Mouse (Mus musculus): ENCODE results near the gene Ttl. TPM values are rescaled to one million over a fixed set of nuclear protein-coding genes. Genes with fewer than 3 reads are reported as not detected.

Gene Ttl
- 8.2 and 9.1 TPM in 2 replicates for polyA plus RNA-seq (2015; fragmentation: Nextera tagmentation; extraction: Ambion mirVana)

GRCm38 (mm10) chr2:129065437-129066282 is at the start of gene Ttl:
TSS of gene Ttl (plus strand) at chr2:129065942.
- Histone ChIP-seq H3K9ac (ENCODE audit: low read depth, low read length) (peak within 1 kb of the TSS; percentile 79), H3K4me1 (ENCODE audit: control insufficient read depth, insufficient read depth, low read length) (0 out of 2 replicates have a peak, but pooled peaks cover 2% of the 10 kb centered on the region), H3K9me3 (ENCODE audit: control insufficient read depth, low read length) (no peaks in the 10 kb centered on the region), H3K4me3 (ENCODE audit: low read length) (peak within 1 kb of the TSS; percentile 81), H3K4me2 (ENCODE audit: low read depth, low read length) (peak within 1 kb of the TSS; percentile 83), H3K27ac (ENCODE audit: low read length) (peak within 1 kb of the TSS; percentile 54), H3K27me3 (replicated peaks; ENCODE audit: control insufficient read depth, insufficient read depth, low read length) (no peaks in the 10 kb centered on the region), H3K36me3 (ENCODE audit: control insufficient read depth, insufficient read depth, low read length) (no peaks in the 10 kb centered on the region)
- peak; percentile 94 for ATAC-seq
- WGBS = 2% methylated on average over 55 of the region's 62 CpGs

GRCm38 (mm10) chr2:129020106-129020505 is 45.6 kb upstream of the Ttl start:
- no peaks in the 10 kb centered on the region for H3K4me1 ChIP-seq (ENCODE audit: control insufficient read depth, insufficient read depth, low read length)
- no peaks in the 10 kb centered on the region for H3K27me3 ChIP-seq (replicated peaks; ENCODE audit: control insufficient read depth, insufficient read depth, low read length)
- H3K4me2 ChIP-seq (ENCODE audit: low read depth, low read length) = no peak overlapping the region
- ATAC-seq = no peak
- no peak overlapping the region for H3K4me3 ChIP-seq (ENCODE audit: low read length)
- H3K36me3 ChIP-seq (ENCODE audit: control insufficient read depth, insufficient read depth, low read length) = 0 out of 2 replicates have a peak, but pooled peaks cover 4% of the 10 kb centered on the region
- no peak overlapping the region for H3K27ac ChIP-seq (ENCODE audit: low read length)
- H3K9ac ChIP-seq (ENCODE audit: low read depth, low read length) = no peak overlapping the region
- WGBS = 44% methylated on average over 2 of the region's 2 CpGs
- no peaks in the 10 kb centered on the region for H3K9me3 ChIP-seq (ENCODE audit: control insufficient read depth, low read length)

GRCm38 (mm10) chr2:129024820-129025219 is 40.9 kb upstream of the Ttl start:
- ATAC-seq = no peak
- no peak overlapping the region for H3K4me3 ChIP-seq (ENCODE audit: low read length)
- H3K36me3 ChIP-seq (ENCODE audit: control insufficient read depth, insufficient read depth, low read length) = no peaks in the 10 kb centered on the region
- H3K27ac ChIP-seq (ENCODE audit: low read length) = no peak overlapping the region
- no peaks in the 10 kb centered on the region for H3K9me3 ChIP-seq (ENCODE audit: control insufficient read depth, low read length)
- H3K4me1 ChIP-seq (ENCODE audit: control insufficient read depth, insufficient read depth, low read length) = no peaks in the 10 kb centered on the region
- 73% methylated on average over 9 of the region's 9 CpGs for WGBS
- H3K4me2 ChIP-seq (ENCODE audit: low read depth, low read length) = no peak overlapping the region
- no peak overlapping the region for H3K9ac ChIP-seq (ENCODE audit: low read depth, low read length)
- H3K27me3 ChIP-seq (replicated peaks; ENCODE audit: control insufficient read depth, insufficient read depth, low read length) = no peaks in the 10 kb centered on the region

GRCm38 (mm10) chr2:129035381-129035780 is 30.4 kb upstream of the Ttl start:
- Histone ChIP-seq H3K4me3 (ENCODE audit: low read length) (no peak overlapping the region), H3K9me3 (ENCODE audit: control insufficient read depth, low read length) (no peaks in the 10 kb centered on the region), H3K27ac (ENCODE audit: low read length) (no peak overlapping the region), H3K4me2 (ENCODE audit: low read depth, low read length) (no peak overlapping the region), H3K4me1 (ENCODE audit: control insufficient read depth, insufficient read depth, low read length) (peaks cover 9% of the 10 kb centered on the region), H3K36me3 (ENCODE audit: control insufficient read depth, insufficient read depth, low read length) (no peaks in the 10 kb centered on the region), H3K9ac (ENCODE audit: low read depth, low read length) (no peak overlapping the region), H3K27me3 (replicated peaks; ENCODE audit: control insufficient read depth, insufficient read depth, low read length) (peaks cover 22% of the 10 kb centered on the region)
- no peak for ATAC-seq
- WGBS = 75% methylated on average over 5 of the region's 5 CpGs

GRCm38 (mm10) chr2:129038426-129038936 is 27.3 kb upstream of the Ttl start:
- H3K9me3 ChIP-seq (ENCODE audit: control insufficient read depth, low read length) = no peaks in the 10 kb centered on the region
- H3K36me3 ChIP-seq (ENCODE audit: control insufficient read depth, insufficient read depth, low read length) = no peaks in the 10 kb centered on the region
- no peak for ATAC-seq
- H3K9ac ChIP-seq (ENCODE audit: low read depth, low read length) = peak overlapping the region; percentile 58; the same call in 1 of the 2 replicates
- WGBS = 25% methylated on average over 15 of the region's 15 CpGs
- peaks cover 9% of the 10 kb centered on the region for H3K4me1 ChIP-seq (ENCODE audit: control insufficient read depth, insufficient read depth, low read length)
- no peak overlapping the region for H3K27ac ChIP-seq (ENCODE audit: low read length)
- H3K4me2 ChIP-seq (ENCODE audit: low read depth, low read length) = peak overlapping the region; percentile 88
- H3K4me3 ChIP-seq (ENCODE audit: low read length) = peak overlapping the region; percentile 42
- H3K27me3 ChIP-seq (replicated peaks; ENCODE audit: control insufficient read depth, insufficient read depth, low read length) = peaks cover 22% of the 10 kb centered on the region

GRCm38 (mm10) chr2:129038937-129039631 is 26.7 kb upstream of the Ttl start:
- H3K27ac ChIP-seq (ENCODE audit: low read length) = no peak overlapping the region
- 1% methylated on average over 62 of the region's 62 CpGs for WGBS
- 0 out of 2 replicates have a peak, but pooled peaks have one; percentile 31 for ATAC-seq
- no peaks in the 10 kb centered on the region for H3K36me3 ChIP-seq (ENCODE audit: control insufficient read depth, insufficient read depth, low read length)
- peaks cover 22% of the 10 kb centered on the region for H3K27me3 ChIP-seq (replicated peaks; ENCODE audit: control insufficient read depth, insufficient read depth, low read length)
- H3K4me1 ChIP-seq (ENCODE audit: control insufficient read depth, insufficient read depth, low read length) = peaks cover 9% of the 10 kb centered on the region
- H3K9me3 ChIP-seq (ENCODE audit: control insufficient read depth, low read length) = no peaks in the 10 kb centered on the region
- H3K9ac ChIP-seq (ENCODE audit: low read depth, low read length) = peak overlapping the region; percentile 58
- H3K4me3 ChIP-seq (ENCODE audit: low read length) = peak overlapping the region; percentile 42
- peak overlapping the region; percentile 88 for H3K4me2 ChIP-seq (ENCODE audit: low read depth, low read length)

GRCm38 (mm10) chr2:129040567-129040966 is 25.2 kb upstream of the Ttl start:
- no peak for ATAC-seq
- Histone ChIP-seq H3K4me3 (ENCODE audit: low read length) (no peak overlapping the region), H3K9me3 (ENCODE audit: control insufficient read depth, low read length) (no peaks in the 10 kb centered on the region), H3K4me1 (ENCODE audit: control insufficient read depth, insufficient read depth, low read length) (peaks cover 9% of the 10 kb centered on the region), H3K4me2 (ENCODE audit: low read depth, low read length) (no peak overlapping the region), H3K36me3 (ENCODE audit: control insufficient read depth, insufficient read depth, low read length) (no peaks in the 10 kb centered on the region), H3K9ac (ENCODE audit: low read depth, low read length) (no peak overlapping the region), H3K27ac (ENCODE audit: low read length) (no peak overlapping the region), H3K27me3 (replicated peaks; ENCODE audit: control insufficient read depth, insufficient read depth, low read length) (peaks cover 22% of the 10 kb centered on the region)
- 28% methylated on average over 6 of the region's 6 CpGs for WGBS

GRCm38 (mm10) chr2:129046172-129046845 is 19.4 kb upstream of the Ttl start:
- Histone ChIP-seq H3K4me1 (ENCODE audit: control insufficient read depth, insufficient read depth, low read length) (peaks cover 3% of the 10 kb centered on the region; the same call in 1 of the 2 replicates), H3K27me3 (replicated peaks; ENCODE audit: control insufficient read depth, insufficient read depth, low read length) (no peaks in the 10 kb centered on the region), H3K36me3 (ENCODE audit: control insufficient read depth, insufficient read depth, low read length) (no peaks in the 10 kb centered on the region), H3K4me3 (ENCODE audit: low read length) (no peak overlapping the region), H3K4me2 (ENCODE audit: low read depth, low read length) (no peak overlapping the region), H3K9ac (ENCODE audit: low read depth, low read length) (no peak overlapping the region), H3K27ac (ENCODE audit: low read length) (no peak overlapping the region), H3K9me3 (ENCODE audit: control insufficient read depth, low read length) (no peaks in the 10 kb centered on the region)
- peak; percentile 46 for ATAC-seq
- WGBS = 50% methylated on average over 6 of the region's 6 CpGs

- ATAC-seq = no peak; the same call in 1 of the 2 replicates
- Histone ChIP-seq H3K9ac (ENCODE audit: low read depth, low read length) (no peak overlapping the region), H3K27ac (ENCODE audit: low read length) (0 out of 2 replicates have a peak overlapping the region, but pooled peaks have one; percentile 23), H3K9me3 (ENCODE audit: control insufficient read depth, low read length) (no peaks in the 10 kb centered on the region), H3K27me3 (replicated peaks; ENCODE audit: control insufficient read depth, insufficient read depth, low read length) (no peaks in the 10 kb centered on the region), H3K4me3 (ENCODE audit: low read length) (no peak overlapping the region), H3K36me3 (ENCODE audit: control insufficient read depth, insufficient read depth, low read length) (no peaks in the 10 kb centered on the region), H3K4me1 (ENCODE audit: control insufficient read depth, insufficient read depth, low read length) (peaks cover 3% of the 10 kb centered on the region; the same call in 1 of the 2 replicates), H3K4me2 (ENCODE audit: low read depth, low read length) (no peak overlapping the region)
- 73% methylated on average over 4 of the region's 4 CpGs for WGBS
Observed at GRCm38 (mm10) chr2:129046846-129047196, 18.9 kb upstream of the Ttl start.
